Mouse (Mus musculus): ENCODE results near the gene Otogl.

- TF ChIP-seq CTCF (IDR thresholded peaks at IDR 0.05; ENCODE audit: extremely low read depth, insufficient read depth, low read length) (no peak), POLR2A (IDR thresholded peaks at IDR 0.05; ENCODE audit: extremely low read depth, insufficient read depth, low read length) (no peak)
Measured at GRCm38 (mm10) chr10:107939821-107940220, 27.9 kb upstream of the Otogl start.

Data from cortical plate, adult 2 months (tissue).